Mouse (Mus musculus): ENCODE data around the gene Strn4. TPM values are rescaled to one million over a fixed set of nuclear protein-coding genes. Genes with fewer than 3 reads are reported as not detected.

Gene Strn4
- polyA plus RNA-seq, 1 experiment from 2014 or later, result 97.4 TPM

DNA sequence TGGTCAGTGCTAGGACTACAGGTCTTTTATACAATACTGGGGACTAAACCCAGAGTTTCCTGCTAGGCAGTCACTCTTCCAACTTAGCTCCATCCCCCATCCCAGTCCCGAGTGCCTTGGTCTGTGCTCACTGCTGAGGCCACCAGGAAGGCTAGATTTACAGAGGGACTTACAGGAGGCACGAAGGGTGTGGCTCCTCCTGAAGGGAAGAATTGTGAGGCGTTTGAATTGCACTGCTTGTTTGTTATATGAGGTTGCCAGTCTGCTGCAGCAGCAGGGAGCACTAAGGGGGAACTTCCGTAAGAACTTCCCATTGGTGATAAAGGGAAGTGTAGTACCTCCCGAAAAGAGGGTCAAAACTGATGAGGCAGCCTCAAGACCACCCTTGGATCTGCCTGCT, 64.9 kb downstream of the Strn4 start:
- DNase-seq (ENCODE audit: low spot score), result no peak
- Histone ChIP-seq H3K27me3 (replicated peaks; ENCODE audit: control insufficient read depth, insufficient read depth, low read length) (no peaks in the 10 kb centered on the region), H3K27ac (replicated peaks; ENCODE audit: low read depth, low read length) (peak overlapping the region; percentile 59), H3K36me3 (ENCODE audit: control insufficient read depth, insufficient read depth, low read length) (peaks cover 56% of the 10 kb centered on the region), H3K4me1 (ENCODE audit: control insufficient read depth, insufficient read depth, low read length) (peaks cover 11% of the 10 kb centered on the region; the same call in 1 of the 2 replicates), H3K9ac (ENCODE audit: low read depth, low read length) (no peak overlapping the region), H3K4me3 (ENCODE audit: low read depth, low read length) (no peak overlapping the region), H3K9me3 (ENCODE audit: control insufficient read depth, low read length) (peaks cover 4% of the 10 kb centered on the region; the same call in 1 of the 2 replicates), H3K4me2 (ENCODE audit: low read depth, low read length) (no peak overlapping the region)
- 18% methylated on average over 5 of the region's 5 CpGs for WGBS
- no peak for ATAC-seq (ENCODE audit: low read depth)

DNA sequence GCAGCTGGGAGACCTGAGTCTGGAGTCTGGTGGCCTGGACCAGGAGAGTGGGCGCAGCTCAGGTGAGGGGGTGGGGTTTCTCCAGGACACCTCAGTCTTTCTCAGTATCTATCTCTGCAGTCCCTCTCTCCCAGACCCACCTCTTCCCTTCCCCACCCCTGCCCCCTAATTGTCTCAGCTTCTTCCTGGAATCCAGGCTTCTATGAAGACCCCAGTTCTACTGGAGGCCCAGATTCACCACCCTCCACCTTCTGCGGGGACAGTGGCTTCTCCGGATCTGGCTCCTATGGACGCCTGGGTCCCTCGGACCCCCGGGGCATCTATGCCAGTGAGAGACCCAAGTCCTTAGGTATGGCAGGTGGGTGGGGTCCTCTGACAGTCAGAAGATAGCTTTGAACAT, 67.5 kb downstream of the Strn4 start:
- H3K9ac ChIP-seq (ENCODE audit: low read depth, low read length), result no peak overlapping the region
- no peak overlapping the region for H3K27ac ChIP-seq (replicated peaks; ENCODE audit: low read depth, low read length)
- peaks cover 12% of the 10 kb centered on the region; the same call in 1 of the 2 replicates for H3K9me3 ChIP-seq (ENCODE audit: control insufficient read depth, low read length)
- 91% methylated on average over 6 of the region's 6 CpGs for WGBS
- DNase-seq (ENCODE audit: low spot score) (no peak), ATAC-seq (ENCODE audit: low read depth) (no peak)
- H3K4me2 ChIP-seq (ENCODE audit: low read depth, low read length), result no peak overlapping the region
- no peak overlapping the region for H3K4me3 ChIP-seq (ENCODE audit: low read depth, low read length)
- H3K27me3 ChIP-seq (replicated peaks; ENCODE audit: control insufficient read depth, insufficient read depth, low read length), result no peaks in the 10 kb centered on the region
- peaks cover 6% of the 10 kb centered on the region; the same call in 1 of the 2 replicates for H3K4me1 ChIP-seq (ENCODE audit: control insufficient read depth, insufficient read depth, low read length)
- peaks cover 79% of the 10 kb centered on the region for H3K36me3 ChIP-seq (ENCODE audit: control insufficient read depth, insufficient read depth, low read length)

GRCm38 (mm10) chr7:16884334-16884733, 68.6 kb downstream of the Strn4 start:
- no peak overlapping the region for H3K4me3 ChIP-seq (ENCODE audit: low read depth, low read length)
- H3K4me1 ChIP-seq (ENCODE audit: control insufficient read depth, insufficient read depth, low read length), result peaks cover 6% of the 10 kb centered on the region
- no peak overlapping the region for H3K9ac ChIP-seq (ENCODE audit: low read depth, low read length)
- no peaks in the 10 kb centered on the region for H3K27me3 ChIP-seq (replicated peaks; ENCODE audit: control insufficient read depth, insufficient read depth, low read length)
- peaks cover 12% of the 10 kb centered on the region; the same call in 1 of the 2 replicates for H3K9me3 ChIP-seq (ENCODE audit: control insufficient read depth, low read length)
- H3K4me2 ChIP-seq (ENCODE audit: low read depth, low read length), result no peak overlapping the region
- 60% methylated on average over 4 of the region's 4 CpGs for WGBS
- ATAC-seq (ENCODE audit: low read depth), result no peak
- no peak for DNase-seq (ENCODE audit: low spot score)
- peaks cover 72% of the 10 kb centered on the region for H3K36me3 ChIP-seq (ENCODE audit: control insufficient read depth, insufficient read depth, low read length)
- no peak overlapping the region for H3K27ac ChIP-seq (replicated peaks; ENCODE audit: low read depth, low read length)

- WGBS, result 27% methylated on average over 14 of the region's 95 CpGs
- H3K9me3 ChIP-seq (ENCODE audit: control insufficient read depth, low read length), result peaks cover 12% of the 10 kb centered on the region; the same call in 1 of the 2 replicates
- DNase-seq (ENCODE audit: low spot score), result no peak
- no peak overlapping the region for H3K27ac ChIP-seq (replicated peaks; ENCODE audit: low read depth, low read length)
- peaks cover 2% of the 10 kb centered on the region; the same call in 1 of the 2 replicates for H3K4me1 ChIP-seq (ENCODE audit: control insufficient read depth, insufficient read depth, low read length)
- peak overlapping the region; percentile 26 for H3K4me2 ChIP-seq (ENCODE audit: low read depth, low read length)
- no peaks in the 10 kb centered on the region for H3K27me3 ChIP-seq (replicated peaks; ENCODE audit: control insufficient read depth, insufficient read depth, low read length)
- ATAC-seq (ENCODE audit: low read depth), result peak; percentile 27; the same call in 1 of the 2 replicates
- H3K36me3 ChIP-seq (ENCODE audit: control insufficient read depth, insufficient read depth, low read length), result peaks cover 71% of the 10 kb centered on the region
- peak overlapping the region; percentile 30 for H3K4me3 ChIP-seq (ENCODE audit: low read depth, low read length)
- peak overlapping the region; percentile 30; the same call in 1 of the 2 replicates for H3K9ac ChIP-seq (ENCODE audit: low read depth, low read length)
Measured at GRCm38 (mm10) chr7:16885271-16885776, 69.6 kb downstream of the Strn4 start.

DNA sequence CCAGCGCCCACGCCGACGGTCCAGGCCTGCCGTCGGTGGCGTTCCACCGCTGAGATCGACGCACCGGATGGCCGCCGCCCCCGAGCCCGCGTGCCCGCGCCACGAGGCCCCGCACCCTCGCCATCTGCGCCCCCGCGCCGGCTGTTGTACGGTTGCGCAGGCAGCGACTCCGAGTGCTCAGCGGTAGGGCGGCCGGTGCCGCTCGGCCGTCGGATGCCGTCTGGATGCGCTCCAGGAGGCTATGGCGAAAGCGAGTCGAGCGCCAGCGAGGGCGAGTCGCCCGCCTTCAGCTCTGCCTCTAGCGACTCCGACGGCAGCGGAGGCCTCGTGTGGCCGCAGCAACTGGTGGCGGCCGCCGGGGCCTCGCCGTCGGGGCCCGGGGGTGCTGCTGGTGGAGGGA, 70.2 kb downstream of the Strn4 start:
- Histone ChIP-seq H3K27me3 (replicated peaks; ENCODE audit: control insufficient read depth, insufficient read depth, low read length) (no peaks in the 10 kb centered on the region), H3K9ac (ENCODE audit: low read depth, low read length) (0 out of 2 replicates have a peak overlapping the region, but pooled peaks have one; percentile 30), H3K4me2 (ENCODE audit: low read depth, low read length) (0 out of 2 replicates have a peak overlapping the region, but pooled peaks have one; percentile 26), H3K9me3 (ENCODE audit: control insufficient read depth, low read length) (peaks cover 12% of the 10 kb centered on the region; the same call in 1 of the 2 replicates), H3K36me3 (ENCODE audit: control insufficient read depth, insufficient read depth, low read length) (peaks cover 70% of the 10 kb centered on the region), H3K4me3 (ENCODE audit: low read depth, low read length) (peak overlapping the region; percentile 30), H3K4me1 (ENCODE audit: control insufficient read depth, insufficient read depth, low read length) (peaks cover 3% of the 10 kb centered on the region; the same call in 1 of the 2 replicates), H3K27ac (replicated peaks; ENCODE audit: low read depth, low read length) (no peak overlapping the region)
- ATAC-seq (ENCODE audit: low read depth) (no peak), DNase-seq (ENCODE audit: low spot score) (no peak)
- WGBS, result 57% methylated on average over 29 of the region's 59 CpGs

Other genes starting within 250 kb of the Strn4 start
- 22.0 and 23.0 TPM in 2 replicates for gene Arhgap35, start 200.9 kb upstream of the Strn4 start, polyA plus RNA-seq (2014; fragmentation: Nextera tagmentation; extraction: Ambion mirVana)
- gene Ceacam15, start 140.2 kb upstream of the Strn4 start, polyA plus RNA-seq (2014; fragmentation: Nextera tagmentation; extraction: Ambion mirVana), result not detected in 2 replicates
- not detected in 2 replicates for gene Ceacam9, start 94.0 kb upstream of the Strn4 start, polyA plus RNA-seq (2014; fragmentation: Nextera tagmentation; extraction: Ambion mirVana)
- gene Ap2s1, start 77.5 kb upstream of the Strn4 start, polyA plus RNA-seq (2014; fragmentation: Nextera tagmentation; extraction: Ambion mirVana), result 278 and 286 TPM in 2 replicates
- 26.5 and 27.5 TPM in 2 replicates for gene Slc1a5, start 34.5 kb upstream of the Strn4 start, polyA plus RNA-seq (2014; fragmentation: Nextera tagmentation; extraction: Ambion mirVana)
- 28.2 and 28.6 TPM in 2 replicates for gene Fkrp, start 843 bp downstream of the Strn4 start, polyA plus RNA-seq (2014; fragmentation: Nextera tagmentation; extraction: Ambion mirVana)
- 14.4 and 16.5 TPM in 2 replicates for gene Prkd2, start 27.0 kb downstream of the Strn4 start, polyA plus RNA-seq (2014; fragmentation: Nextera tagmentation; extraction: Ambion mirVana)
- 7.2 and 7.6 TPM in 2 replicates for gene Dact3, start 59.4 kb downstream of the Strn4 start, polyA plus RNA-seq (2014; fragmentation: Nextera tagmentation; extraction: Ambion mirVana)
- gene Gng8, start 75.9 kb downstream of the Strn4 start, polyA plus RNA-seq (2014; fragmentation: Nextera tagmentation; extraction: Ambion mirVana), result 27.0 and 29.1 TPM in 2 replicates
- gene Ptgir, start 90.6 kb downstream of the Strn4 start, polyA plus RNA-seq (2014; fragmentation: Nextera tagmentation; extraction: Ambion mirVana), result 1.8 and 1.9 TPM in 2 replicates
- gene Calm3, start 108.2 kb downstream of the Strn4 start, polyA plus RNA-seq (2014; fragmentation: Nextera tagmentation; extraction: Ambion mirVana), result 164 and 189 TPM in 2 replicates
- gene Pnmal2, start 128.8 kb downstream of the Strn4 start, polyA plus RNA-seq (2014; fragmentation: Nextera tagmentation; extraction: Ambion mirVana), result 20.9 and 21.9 TPM in 2 replicates
- gene Pnmal1, start 143.8 kb downstream of the Strn4 start, polyA plus RNA-seq (2014; fragmentation: Nextera tagmentation; extraction: Ambion mirVana), result 2.1 and 2.3 TPM in 2 replicates
- 0.24 and 0.38 TPM in 2 replicates for gene Gm42372, start 167.2 kb downstream of the Strn4 start, polyA plus RNA-seq (2014; fragmentation: Nextera tagmentation; extraction: Ambion mirVana)
- 24.7 and 26.0 TPM in 2 replicates for gene Ccdc8, start 176.8 kb downstream of the Strn4 start, polyA plus RNA-seq (2014; fragmentation: Nextera tagmentation; extraction: Ambion mirVana)
- gene Ppp5c, start 212.0 kb downstream of the Strn4 start, polyA plus RNA-seq (2014; fragmentation: Nextera tagmentation; extraction: Ambion mirVana), result 99.0 and 107 TPM in 2 replicates
- 26.1 and 34.8 TPM in 2 replicates for gene Hif3a, start 246.5 kb downstream of the Strn4 start, polyA plus RNA-seq (2014; fragmentation: Nextera tagmentation; extraction: Ambion mirVana)

Measured in embryonic facial prominence, embryonic 14.5 days (tissue).